Mouse (Mus musculus): Measurements from ENCODE around the gene Afmid. TPM values are rescaled to one million over a fixed set of nuclear protein-coding genes. Genes with fewer than 3 reads are reported as not detected.
A peak's percentile ranks its signal among the peaks of the same experiment; 100 is the strongest.

Afmid gene
- polyA plus RNA-seq, 1 experiment from 2014 or later = 4.6 TPM

DNA sequence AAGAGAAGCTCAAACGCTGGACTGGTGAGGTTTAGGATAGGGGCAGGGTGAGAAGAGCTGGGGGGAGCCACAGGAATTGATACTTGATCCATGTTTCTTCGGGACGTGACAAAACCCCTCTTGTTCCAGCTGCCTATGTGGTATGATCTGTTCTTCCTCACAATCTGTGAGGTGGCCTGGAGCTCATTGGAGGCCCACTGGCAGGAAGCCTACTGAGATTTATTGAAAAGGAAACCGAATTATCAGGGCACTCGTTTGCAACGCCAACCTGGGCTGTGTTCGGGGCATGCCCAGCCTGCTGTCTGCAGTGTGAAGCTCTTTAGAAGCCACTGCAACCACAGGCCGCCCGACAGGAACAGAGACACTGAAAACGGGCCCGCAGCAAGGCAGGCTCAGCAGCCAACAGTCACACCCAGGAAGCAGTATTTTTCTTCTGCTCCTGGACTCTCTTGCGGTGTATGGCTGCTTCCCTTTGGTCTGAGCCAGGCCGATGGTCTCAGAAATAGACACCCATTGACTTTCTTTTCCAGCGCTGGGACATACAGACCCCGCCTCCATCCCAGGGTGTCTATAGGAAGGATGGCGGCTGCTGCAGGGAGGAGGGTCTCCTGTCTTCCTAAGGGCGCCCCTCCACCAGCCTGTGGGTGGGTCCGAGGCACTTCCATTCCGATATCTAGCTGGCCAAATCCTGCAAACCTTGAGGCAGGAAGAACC, 22.7 kb downstream of the Afmid start:
- 4% methylated on average over 19 of the region's 19 CpGs for WGBS
- no peak for DNase-seq
- TF ChIP-seq CTCF (IDR thresholded peaks at IDR 0.05; ENCODE audit: low read depth) = no peak

DNA sequence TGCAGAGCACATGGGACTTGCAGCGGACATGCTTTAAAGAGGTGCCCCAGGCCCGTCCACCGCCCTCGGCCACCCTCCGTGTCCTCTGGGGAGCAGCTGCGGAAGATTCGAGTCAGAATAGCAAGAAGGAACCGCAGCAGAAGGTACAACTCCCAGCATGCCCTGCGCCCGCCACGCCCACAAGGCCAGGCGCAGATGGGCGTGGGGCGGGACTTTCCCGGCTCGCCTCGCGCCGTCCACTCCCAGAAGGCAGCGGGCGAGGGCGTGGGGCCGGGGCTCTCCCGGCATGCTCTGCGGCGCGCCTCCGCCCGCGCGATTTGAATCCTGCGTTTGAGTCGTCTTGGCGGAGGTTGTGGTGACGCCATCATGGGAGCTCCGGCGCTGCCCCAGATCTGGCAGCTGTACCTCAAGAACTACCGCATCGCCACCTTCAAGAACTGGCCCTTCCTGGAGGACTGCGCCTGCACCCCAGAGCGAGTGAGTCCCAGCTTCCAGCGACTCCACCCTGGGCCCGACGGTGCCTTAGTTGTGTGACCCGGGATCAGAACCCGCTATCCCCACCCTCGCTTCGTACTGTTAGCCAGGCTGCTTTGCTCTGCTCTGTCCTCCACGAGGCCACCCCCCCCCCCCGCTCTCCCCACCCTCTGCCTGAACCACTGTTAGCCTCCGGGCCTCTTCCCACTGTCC, 23.4 kb downstream of the Afmid start, which contains the start of gene Birc5:
Birc5 (plus strand) TSS at position 267 of the 687 bp plus-strand sequence.
- ATAC-seq (ENCODE audit: insufficient read depth) = peak; percentile 91
- H3K27me3 ChIP-seq (ENCODE audit: insufficient read depth, low read length) = no peaks in the 10 kb centered on the region
- H3K9ac ChIP-seq = peak within 1 kb of the TSS; percentile 83
- no peak for TF ChIP-seq CTCF (IDR thresholded peaks at IDR 0.05; ENCODE audit: low read depth)
- no peaks in the 10 kb centered on the region for H3K9me3 ChIP-seq (ENCODE audit: low read depth, low read length)
- peak within 1 kb of the TSS; percentile 90 for H3K4me2 ChIP-seq
- H3K4me1 ChIP-seq (ENCODE audit: insufficient read depth) = peaks cover 22% of the 10 kb centered on the region
- H3K36me3 ChIP-seq (ENCODE audit: insufficient read depth) = peaks cover 29% of the 10 kb centered on the region
- WGBS = under 1% methylated on average over 51 of the region's 51 CpGs
- peak within 1 kb of the TSS; percentile 97 for H3K27ac ChIP-seq (ENCODE audit: low read depth)
- DNase-seq = peak; percentile 99
- H3K4me3 ChIP-seq (ENCODE audit: low read depth, low read length) = peak within 1 kb of the TSS; percentile 74

More for the DNA sequence above, 22.7 kb downstream of the Afmid start:
- peak overlapping the region; percentile 97 for H3K27ac ChIP-seq (ENCODE audit: low read depth)
- H3K9ac ChIP-seq = peak overlapping the region; percentile 83
- H3K4me1 ChIP-seq (ENCODE audit: insufficient read depth) = peaks cover 22% of the 10 kb centered on the region
- peaks cover 22% of the 10 kb centered on the region for H3K36me3 ChIP-seq (ENCODE audit: insufficient read depth)
- peak overlapping the region; percentile 74 for H3K4me3 ChIP-seq (ENCODE audit: low read depth, low read length)
- no peaks in the 10 kb centered on the region for H3K27me3 ChIP-seq (ENCODE audit: insufficient read depth, low read length)
- ATAC-seq (ENCODE audit: insufficient read depth) = peak; percentile 88
- no peaks in the 10 kb centered on the region for H3K9me3 ChIP-seq (ENCODE audit: low read depth, low read length)
- peak overlapping the region; percentile 90 for H3K4me2 ChIP-seq

DNA sequence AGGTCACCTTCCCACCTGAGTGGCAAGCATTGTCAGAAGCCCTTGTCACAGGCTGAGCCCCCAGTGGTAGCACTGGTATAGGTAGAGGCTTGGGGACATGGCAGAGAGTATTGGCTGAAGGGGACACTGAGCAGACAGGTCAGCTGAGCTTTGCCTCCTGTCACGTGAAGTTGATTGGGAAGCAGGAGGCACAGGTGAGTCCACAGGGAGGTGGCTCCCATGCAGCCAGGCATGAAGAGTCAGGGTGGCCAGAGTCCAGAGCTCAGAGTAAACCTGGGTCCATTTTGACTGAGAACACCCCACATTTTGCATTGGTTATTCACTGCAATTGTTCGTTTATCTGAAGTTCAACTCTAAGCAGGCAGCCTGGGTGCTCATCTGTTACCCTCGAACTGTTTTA, 27.2 kb downstream of the Afmid start:
- Histone ChIP-seq H3K27me3 (ENCODE audit: insufficient read depth, low read length) (no peaks in the 10 kb centered on the region), H3K9ac (no peak overlapping the region), H3K9me3 (ENCODE audit: low read depth, low read length) (no peaks in the 10 kb centered on the region), H3K4me1 (ENCODE audit: insufficient read depth) (peaks cover 16% of the 10 kb centered on the region), H3K4me3 (ENCODE audit: low read depth, low read length) (no peak overlapping the region), H3K36me3 (ENCODE audit: insufficient read depth) (peaks cover 64% of the 10 kb centered on the region), H3K27ac (ENCODE audit: low read depth) (no peak overlapping the region), H3K4me2 (no peak overlapping the region)
- no peak for DNase-seq
- TF ChIP-seq CTCF (IDR thresholded peaks at IDR 0.05; ENCODE audit: low read depth) = no peak
- ATAC-seq (ENCODE audit: insufficient read depth) = no peak
- 72% methylated on average over 3 of the region's 3 CpGs for WGBS

DNA sequence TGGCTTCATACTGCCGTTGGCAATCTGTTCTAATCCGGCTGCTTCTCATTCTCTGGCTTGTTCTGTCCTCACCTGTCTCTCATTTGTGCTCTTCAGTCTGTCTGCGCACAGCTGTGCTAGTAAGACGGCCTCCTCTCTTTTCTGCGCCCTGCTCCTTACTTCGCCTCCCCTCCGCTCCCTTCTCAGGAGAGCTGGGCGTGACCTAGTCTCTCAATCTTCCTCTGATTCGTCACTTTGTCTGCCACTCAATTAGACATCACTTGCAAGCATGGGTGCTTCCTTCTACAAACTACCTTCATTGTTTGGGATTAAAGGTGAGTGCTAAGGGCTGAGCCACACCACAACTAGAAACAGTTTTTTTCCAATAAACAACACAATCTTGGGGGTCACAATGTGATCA, 28.5 kb downstream of the Afmid start:
- Histone ChIP-seq H3K36me3 (ENCODE audit: insufficient read depth) (peaks cover 67% of the 10 kb centered on the region), H3K27me3 (ENCODE audit: insufficient read depth, low read length) (no peaks in the 10 kb centered on the region), H3K9me3 (ENCODE audit: low read depth, low read length) (no peaks in the 10 kb centered on the region), H3K4me3 (ENCODE audit: low read depth, low read length) (no peak overlapping the region), H3K4me1 (ENCODE audit: insufficient read depth) (peaks cover 10% of the 10 kb centered on the region), H3K4me2 (no peak overlapping the region), H3K27ac (ENCODE audit: low read depth) (no peak overlapping the region), H3K9ac (no peak overlapping the region)
- DNase-seq = no peak
- 89% methylated on average over 9 of the region's 9 CpGs for WGBS
- TF ChIP-seq CTCF (IDR thresholded peaks at IDR 0.05; ENCODE audit: low read depth) = no peak
- no peak for ATAC-seq (ENCODE audit: insufficient read depth)

DNA sequence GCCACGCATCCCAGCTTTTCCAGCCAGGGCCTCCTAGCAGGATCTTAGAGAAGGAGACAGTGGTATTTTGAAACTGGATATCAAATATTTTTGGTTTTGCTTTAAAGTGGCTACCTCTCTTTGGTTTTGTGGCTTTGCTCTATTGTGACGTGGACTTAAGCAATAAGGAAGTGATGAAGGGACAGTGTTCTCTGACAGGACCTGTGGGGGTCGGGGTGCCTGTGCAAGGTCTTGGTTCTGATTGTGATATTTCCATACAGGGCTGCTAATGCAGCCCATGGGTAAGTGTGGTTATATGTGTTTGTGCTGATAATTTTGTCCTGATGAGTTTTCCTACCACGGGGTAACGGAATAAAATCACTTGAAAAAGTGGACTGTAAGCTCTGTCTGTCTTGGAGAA, 29.6 kb downstream of the Afmid start:
- no peaks in the 10 kb centered on the region for H3K9me3 ChIP-seq (ENCODE audit: low read depth, low read length)
- WGBS = 92% methylated on average over 5 of the region's 5 CpGs
- peaks cover 5% of the 10 kb centered on the region for H3K4me1 ChIP-seq (ENCODE audit: insufficient read depth)
- no peak for TF ChIP-seq CTCF (IDR thresholded peaks at IDR 0.05; ENCODE audit: low read depth)
- DNase-seq = no peak
- H3K4me3 ChIP-seq (ENCODE audit: low read depth, low read length) = no peak overlapping the region
- no peak overlapping the region for H3K27ac ChIP-seq (ENCODE audit: low read depth)
- no peak for ATAC-seq (ENCODE audit: insufficient read depth)
- H3K9ac ChIP-seq = no peak overlapping the region
- H3K4me2 ChIP-seq = no peak overlapping the region
- H3K27me3 ChIP-seq (ENCODE audit: insufficient read depth, low read length) = peaks cover 7% of the 10 kb centered on the region
- peaks cover 67% of the 10 kb centered on the region for H3K36me3 ChIP-seq (ENCODE audit: insufficient read depth)

DNA sequence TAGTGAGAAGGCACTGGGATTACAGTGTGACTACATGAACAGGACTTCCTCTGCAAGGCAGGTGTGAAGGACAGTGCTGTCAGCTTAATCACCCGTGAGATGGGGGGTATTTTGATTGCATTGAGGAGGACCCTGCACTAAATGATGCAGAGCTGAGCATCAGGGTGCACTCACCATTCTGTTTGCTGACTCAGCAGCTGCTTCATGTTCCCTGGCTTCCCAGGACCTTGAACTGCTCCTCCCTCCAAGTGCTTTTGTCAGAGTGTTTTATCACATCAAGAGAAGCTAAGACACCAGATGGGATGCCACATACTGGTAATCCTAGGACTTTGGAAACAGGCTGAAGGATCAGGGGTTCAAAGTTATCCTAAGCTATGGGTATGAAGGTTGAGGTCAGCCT, 30.3 kb downstream of the Afmid start:
- Histone ChIP-seq H3K9me3 (ENCODE audit: low read depth, low read length) (no peaks in the 10 kb centered on the region), H3K4me2 (no peak overlapping the region), H3K27ac (ENCODE audit: low read depth) (no peak overlapping the region), H3K36me3 (ENCODE audit: insufficient read depth) (peaks cover 65% of the 10 kb centered on the region), H3K9ac (no peak overlapping the region), H3K4me3 (ENCODE audit: low read depth, low read length) (no peak overlapping the region), H3K4me1 (ENCODE audit: insufficient read depth) (0 out of 2 replicates have a peak, but pooled peaks cover 1% of the 10 kb centered on the region), H3K27me3 (ENCODE audit: insufficient read depth, low read length) (peaks cover 14% of the 10 kb centered on the region)
- ATAC-seq (ENCODE audit: insufficient read depth) = no peak
- DNase-seq = no peak
- WGBS = 61% methylated on average over 1 of the region's 1 CpGs
- no peak for TF ChIP-seq CTCF (IDR thresholded peaks at IDR 0.05; ENCODE audit: low read depth)

DNA sequence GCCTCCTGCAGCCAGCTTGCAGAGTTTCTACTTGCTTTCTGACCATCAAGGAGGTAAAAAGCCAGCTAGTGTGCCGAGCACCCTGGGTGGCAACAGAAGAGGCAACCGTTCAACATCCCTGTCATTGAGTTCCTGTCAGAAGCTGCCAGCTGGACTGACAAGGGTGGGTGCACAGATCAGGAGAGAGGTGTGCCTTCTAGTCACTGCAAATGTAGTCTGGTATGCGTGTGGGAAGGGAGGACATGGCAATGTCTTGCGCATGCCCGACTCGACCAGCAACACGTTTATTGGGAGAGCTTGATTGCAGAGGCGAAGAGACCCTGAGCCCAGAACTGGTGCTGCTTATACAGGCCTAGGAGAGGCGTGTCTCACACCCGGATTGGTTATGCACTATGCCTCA, 31.7 kb downstream of the Afmid start:
- no peak overlapping the region for H3K4me3 ChIP-seq (ENCODE audit: low read depth, low read length)
- no peak for TF ChIP-seq CTCF (IDR thresholded peaks at IDR 0.05; ENCODE audit: low read depth)
- ATAC-seq (ENCODE audit: insufficient read depth) (no peak), DNase-seq (no peak)
- H3K27ac ChIP-seq (ENCODE audit: low read depth) = no peak overlapping the region
- no peak overlapping the region for H3K4me2 ChIP-seq
- H3K9ac ChIP-seq = no peak overlapping the region
- 92% methylated on average over 10 of the region's 10 CpGs for WGBS
- H3K27me3 ChIP-seq (ENCODE audit: insufficient read depth, low read length) = peaks cover 20% of the 10 kb centered on the region
- H3K36me3 ChIP-seq (ENCODE audit: insufficient read depth) = peaks cover 55% of the 10 kb centered on the region
- H3K9me3 ChIP-seq (ENCODE audit: low read depth, low read length) = no peaks in the 10 kb centered on the region
- no peaks in the 10 kb centered on the region for H3K4me1 ChIP-seq (ENCODE audit: insufficient read depth)
